Mouse (Mus musculus) C2C12 (cell line): ENCODE results near the gene Pradc1. TPM values are rescaled to one million over a fixed set of nuclear protein-coding genes. Genes with fewer than 3 reads are reported as not detected.

Source experiments
- H3K27me3 ChIP-seq: one replicate; pipeline ENCODE4 v1.6.1; 2011; ENCODE audit not compliant: control insufficient read depth, insufficient read depth, insufficient read length
- H3K36me3 ChIP-seq: one replicate; pipeline ENCODE4 v1.6.1; 2011; ENCODE audit not compliant: control insufficient read depth, insufficient read depth
- H3K4me3 ChIP-seq: one replicate; pipeline ENCODE4 v1.5.1; 2011; ENCODE audit warnings: mild to moderate bottlenecking, control low read depth; ENCODE audit not compliant: poor library complexity, insufficient read depth, severe bottlenecking
- H3K79me2 ChIP-seq: one replicate; pipeline ENCODE4 v1.6.1; 2011; ENCODE audit not compliant: control insufficient read depth, insufficient read depth
- H3K79me3 ChIP-seq: one replicate; pipeline ENCODE4 v1.6.1; 2011; ENCODE audit warnings: low read depth, control low read depth
- H3ac ChIP-seq: one replicate; pipeline ENCODE3; 2011; ENCODE audit warnings: low read depth; ENCODE audit not compliant: control insufficient read depth, insufficient read length
- CEBPB ChIP-seq: IDR thresholded peaks from one replicate; pipeline ENCODE4 v1.6.1; 2011; ENCODE audit warnings: low read depth, mild to moderate bottlenecking, control low read depth, moderate library complexity
- CTCF ChIP-seq: IDR thresholded peaks from one replicate; pipeline ENCODE4 v1.5.1; 2011; ENCODE audit not compliant: control insufficient read depth, insufficient read depth, insufficient read length
- FOSL1 ChIP-seq: IDR thresholded peaks from one replicate; pipeline ENCODE4 v1.8.0; 2011; ENCODE audit warnings: mild to moderate bottlenecking, low read length; ENCODE audit not compliant: poor library complexity, insufficient read depth, severe bottlenecking
- MAX ChIP-seq: IDR thresholded peaks from one replicate; pipeline ENCODE4 v1.6.1; 2011; ENCODE audit warnings: mild to moderate bottlenecking, control low read depth
- MYOD1 ChIP-seq: IDR thresholded peaks from one replicate; pipeline ENCODE4 v1.6.1; 2011; ENCODE audit warnings: low read depth; ENCODE audit not compliant: control insufficient read depth, insufficient read length
- MYOG ChIP-seq: IDR thresholded peaks from one replicate; pipeline ENCODE4 v1.6.1; 2011; ENCODE audit not compliant: control insufficient read depth, insufficient read length; ENCODE audit errors: extremely low read depth
- USF1 ChIP-seq: IDR thresholded peaks from one replicate; pipeline ENCODE4 v1.6.1; 2011; ENCODE audit warnings: low read depth, mild to moderate bottlenecking, control low read depth, moderate library complexity
- polyA plus RNA-seq: library from polyadenylated mRNA; unstranded; fragments of >200 nt; fragmentation: generic; extraction: Trizol; gene quantifications from one replicate; pipeline ENCODE4 v1.2.1, GENCODE M21; 2012; ENCODE audit warnings: missing spikeins

The Pradc1 gene
- polyA plus RNA-seq, 1 experiment = 35.6 TPM

- Histone ChIP-seq H3K79me2 (no peaks in the 10 kb centered on the region), H3K4me3 (no peak overlapping the region), H3ac (no peak overlapping the region), H3K36me3 (no peaks in the 10 kb centered on the region), H3K79me3 (no peaks in the 10 kb centered on the region), H3K27me3 (peaks cover 23% of the 10 kb centered on the region)
- TF ChIP-seq CTCF (no peak), MYOG (no peak), MYOD1 (no peak), MAX (no peak), USF1 (no peak), CEBPB (no peak), FOSL1 (no peak)
Observed at GRCm38 (mm10) chr6:85489717-85490116, 37.9 kb upstream of the Pradc1 start.

- Histone ChIP-seq H3K79me3 (no peaks in the 10 kb centered on the region), H3K79me2 (no peaks in the 10 kb centered on the region), H3K36me3 (no peaks in the 10 kb centered on the region), H3K27me3 (peaks cover 35% of the 10 kb centered on the region), H3K4me3 (no peak overlapping the region), H3ac (no peak overlapping the region)
- TF ChIP-seq MYOD1 = no peak
- no peak for TF ChIP-seq MAX
- TF ChIP-seq CTCF = no peak
- TF ChIP-seq FOSL1 = no peak
- TF ChIP-seq MYOG = no peak
- no peak for TF ChIP-seq USF1
- TF ChIP-seq CEBPB = no peak
Observed at GRCm38 (mm10) chr6:85488510-85488909, 36.7 kb upstream of the Pradc1 start.

GRCm38 (mm10) chr6:85485738-85486137, 34.0 kb upstream of the Pradc1 start:
- no peak for TF ChIP-seq USF1
- no peak for TF ChIP-seq MYOG
- TF ChIP-seq FOSL1 = no peak
- TF ChIP-seq CEBPB = no peak
- TF ChIP-seq MYOD1 = no peak
- no peak for TF ChIP-seq CTCF
- no peak for TF ChIP-seq MAX
- H3K27me3 ChIP-seq = peaks cover 53% of the 10 kb centered on the region

GRCm38 (mm10) chr6:85483843-85484721, 32.3 kb upstream of the Pradc1 start:
- no peak overlapping the region for H3K4me3 ChIP-seq
- H3K79me2 ChIP-seq = no peaks in the 10 kb centered on the region
- peaks cover 56% of the 10 kb centered on the region for H3K27me3 ChIP-seq
- no peak overlapping the region for H3ac ChIP-seq
- H3K36me3 ChIP-seq = no peaks in the 10 kb centered on the region
- TF ChIP-seq CTCF = no peak
- no peaks in the 10 kb centered on the region for H3K79me3 ChIP-seq

More at GRCm38 (mm10) chr6:85485738-85486137, 34.0 kb upstream of the Pradc1 start:
- no peaks in the 10 kb centered on the region for H3K79me2 ChIP-seq
- no peak overlapping the region for H3K4me3 ChIP-seq
- no peak overlapping the region for H3ac ChIP-seq
- no peaks in the 10 kb centered on the region for H3K36me3 ChIP-seq
- no peaks in the 10 kb centered on the region for H3K79me3 ChIP-seq

GRCm38 (mm10) chr6:85480685-85481084, 28.9 kb upstream of the Pradc1 start:
- Histone ChIP-seq H3K36me3 (no peaks in the 10 kb centered on the region), H3K79me3 (no peaks in the 10 kb centered on the region), H3ac (no peak overlapping the region), H3K79me2 (no peaks in the 10 kb centered on the region), H3K27me3 (peaks cover 59% of the 10 kb centered on the region), H3K4me3 (no peak overlapping the region)
- TF ChIP-seq MAX (no peak), CTCF (no peak)

- Histone ChIP-seq H3ac (no peak overlapping the region), H3K79me3 (no peaks in the 10 kb centered on the region), H3K27me3 (peaks cover 56% of the 10 kb centered on the region), H3K4me3 (no peak overlapping the region), H3K79me2 (no peaks in the 10 kb centered on the region), H3K36me3 (no peaks in the 10 kb centered on the region)
- TF ChIP-seq MYOD1 (no peak), FOSL1 (no peak), MYOG (no peak), USF1 (no peak), CEBPB (no peak), MAX (no peak), CTCF (no peak)
Observed at GRCm38 (mm10) chr6:85479979-85480378, 28.2 kb upstream of the Pradc1 start.
